Mouse (Mus musculus) stomach, embryonic 15.5 days (tissue): ENCODE measurements around the gene Bco2. TPM values are rescaled to one million over a fixed set of nuclear protein-coding genes. Genes with fewer than 3 reads are reported as not detected.
A peak's percentile ranks its signal among the peaks of the same experiment; 100 is the strongest.

ENCODE experiments used
- ATAC-seq: fragments of 200-750 bp; cut with Nextera tagmentation; 2 replicates; pipeline ENCODE4 v1.8.0; 2017; ENCODE audit warnings: low read depth, moderate number of reproducible peaks, moderate TSS enrichment; ENCODE audit not compliant: insufficient read depth, low FRiP score
- H3K27ac ChIP-seq: fragments of 300-500 bp; sonication (generic); 2 replicates; pipeline ENCODE4 v1.5.1; 2015; ENCODE audit warnings: mild to moderate bottlenecking, inconsistent platforms
- H3K27me3 ChIP-seq: fragments of 300-500 bp; sonication (generic); replicated peaks from 2 replicates; pipeline ENCODE4 v1.6.1; 2015; ENCODE audit warnings: inconsistent platforms
- H3K36me3 ChIP-seq: fragments of 300-500 bp; sonication (generic); 2 replicates; pipeline ENCODE4 v1.6.1; 2015; ENCODE audit warnings: inconsistent platforms
- H3K4me1 ChIP-seq: fragments of 300-500 bp; sonication (generic); 2 replicates; pipeline ENCODE4 v1.6.1; 2015; ENCODE audit warnings: inconsistent platforms
- H3K4me2 ChIP-seq: fragments of 300-500 bp; sonication (generic); 2 replicates; pipeline ENCODE4 v1.6.1; 2015; ENCODE audit warnings: mild to moderate bottlenecking, inconsistent platforms
- H3K4me3 ChIP-seq: fragments of 300-500 bp; sonication (generic); replicated peaks from 2 replicates; pipeline ENCODE4 v1.5.1; 2015; ENCODE audit warnings: inconsistent platforms
- H3K9ac ChIP-seq: fragments of 300-500 bp; sonication (generic); 2 replicates; pipeline ENCODE4 v1.6.1; 2015; ENCODE audit warnings: inconsistent platforms
- H3K9me3 ChIP-seq: fragments of 300-500 bp; sonication (generic); 2 replicates; pipeline ENCODE4 v1.6.1; 2016; ENCODE audit warnings: inconsistent platforms
- WGBS: fragments of 180-500 bp; shearing (Covaris S2); methylation state at CpG from one replicate; pipeline ENCODE4 v1.1.7; 2015; 5-methylcytosine and 5-hydroxymethylcytosine counted together
- polyA plus RNA-seq: library from polyadenylated mRNA; unstranded; fragments of >200 nt; fragmentation: Nextera tagmentation; extraction: Ambion mirVana; gene quantifications from 2 replicates; pipeline ENCODE4 v1.2.1, GENCODE M21; 2015

Gene Bco2
- polyA plus RNA-seq = 1.1 and 1.3 TPM in 2 replicates

GRCm38 (mm10) chr9:50555094-50555446 lies at the start of gene Bco2:
Gene Bco2, minus strand, starts transcription at chr9:50555181.
- Histone ChIP-seq H3K36me3 (no peaks in the 10 kb centered on the region), H3K4me1 (no peaks in the 10 kb centered on the region), H3K9ac (no peak within 1 kb of the TSS), H3K9me3 (no peaks in the 10 kb centered on the region), H3K4me3 (no peak within 1 kb of the TSS), H3K4me2 (peak within 1 kb of the TSS; percentile 6; the same call in 1 of the 2 replicates), H3K27me3 (no peaks in the 10 kb centered on the region), H3K27ac (peak within 1 kb of the TSS; percentile 35; the same call in 1 of the 2 replicates)
- no peak for ATAC-seq
- 39% methylated on average over 2 of the region's 2 CpGs for WGBS

- no peaks in the 10 kb centered on the region for H3K9me3 ChIP-seq
- H3K4me2 ChIP-seq = peak overlapping the region; percentile 79
- ATAC-seq = no peak
- peaks cover 13% of the 10 kb centered on the region; the same call in 1 of the 2 replicates for H3K36me3 ChIP-seq
- peak overlapping the region; percentile 85 for H3K27ac ChIP-seq
- peak overlapping the region; percentile 55 for H3K9ac ChIP-seq
- WGBS = 1% methylated on average over 6 of the region's 6 CpGs
- H3K27me3 ChIP-seq = no peaks in the 10 kb centered on the region
- H3K4me1 ChIP-seq = peaks cover 18% of the 10 kb centered on the region
- peak overlapping the region; percentile 92 for H3K4me3 ChIP-seq
These were observed 49.4 kb upstream of the Bco2 start for GRCm38 (mm10) chr9:50604338-50604737.

GRCm38 (mm10) chr9:50603998-50604324 lies 49.0 kb upstream of the Bco2 start:
- WGBS = under 1% methylated on average over 24 of the region's 24 CpGs
- H3K36me3 ChIP-seq = peaks cover 16% of the 10 kb centered on the region; the same call in 1 of the 2 replicates
- H3K9ac ChIP-seq = peak overlapping the region; percentile 55
- peaks cover 18% of the 10 kb centered on the region for H3K4me1 ChIP-seq
- H3K4me3 ChIP-seq = peak overlapping the region; percentile 92
- no peaks in the 10 kb centered on the region for H3K27me3 ChIP-seq
- H3K27ac ChIP-seq = peak overlapping the region; percentile 85
- H3K4me2 ChIP-seq = peak overlapping the region; percentile 79
- H3K9me3 ChIP-seq = no peaks in the 10 kb centered on the region
- ATAC-seq = peak; percentile 75

- H3K27ac ChIP-seq = peak within 1 kb of the TSS; percentile 85
- no peaks in the 10 kb centered on the region for H3K27me3 ChIP-seq
- peak within 1 kb of the TSS; percentile 92 for H3K4me3 ChIP-seq
- peak within 1 kb of the TSS; percentile 79 for H3K4me2 ChIP-seq
- WGBS = 1% methylated on average over 48 of the region's 48 CpGs
- peak within 1 kb of the TSS; percentile 60 for H3K9ac ChIP-seq
- ATAC-seq = peak; percentile 97
- H3K9me3 ChIP-seq = no peaks in the 10 kb centered on the region
- H3K36me3 ChIP-seq = peaks cover 20% of the 10 kb centered on the region
- H3K4me1 ChIP-seq = peaks cover 18% of the 10 kb centered on the region
These were observed 48.4 kb upstream of the Bco2 start, which contains the start of the genes Sdhd and Timm8b for GRCm38 (mm10) chr9:50603189-50603997. Gene Sdhd, minus strand, starts transcription at chr9:50603812. Gene Timm8b, plus strand, starts transcription at chr9:50603910.

- Histone ChIP-seq H3K9ac (peak overlapping the region; percentile 60; the same call in 1 of the 2 replicates), H3K36me3 (peaks cover 28% of the 10 kb centered on the region), H3K4me3 (peak overlapping the region; percentile 92), H3K4me1 (peaks cover 18% of the 10 kb centered on the region), H3K27ac (no peak overlapping the region), H3K4me2 (peak overlapping the region; percentile 79), H3K27me3 (no peaks in the 10 kb centered on the region), H3K9me3 (no peaks in the 10 kb centered on the region)
- WGBS = 80% methylated on average over 7 of the region's 7 CpGs
- no peak for ATAC-seq
These were observed 47.3 kb upstream of the Bco2 start for GRCm38 (mm10) chr9:50602055-50602845.

- no peak overlapping the region for H3K9ac ChIP-seq
- no peak overlapping the region for H3K4me3 ChIP-seq
- H3K27me3 ChIP-seq = no peaks in the 10 kb centered on the region
- peaks cover 34% of the 10 kb centered on the region for H3K36me3 ChIP-seq
- H3K9me3 ChIP-seq = no peaks in the 10 kb centered on the region
- peaks cover 18% of the 10 kb centered on the region for H3K4me1 ChIP-seq
- no peak for ATAC-seq
- peak overlapping the region; percentile 27 for H3K4me2 ChIP-seq
- H3K27ac ChIP-seq = no peak overlapping the region
- 80% methylated on average over 6 of the region's 6 CpGs for WGBS
These were observed 46.6 kb upstream of the Bco2 start for GRCm38 (mm10) chr9:50601536-50601935.

- no peak overlapping the region for H3K9ac ChIP-seq
- WGBS = 95% methylated on average over 8 of the region's 8 CpGs
- no peak for ATAC-seq
- H3K36me3 ChIP-seq = peaks cover 39% of the 10 kb centered on the region
- no peak overlapping the region for H3K27ac ChIP-seq
- no peaks in the 10 kb centered on the region for H3K9me3 ChIP-seq
- peaks cover 5% of the 10 kb centered on the region for H3K4me1 ChIP-seq
- H3K4me2 ChIP-seq = no peak overlapping the region
- no peak overlapping the region for H3K4me3 ChIP-seq
- no peaks in the 10 kb centered on the region for H3K27me3 ChIP-seq
These were observed 42.0 kb upstream of the Bco2 start for GRCm38 (mm10) chr9:50596973-50597372.

- Histone ChIP-seq H3K4me1 (no peaks in the 10 kb centered on the region), H3K27ac (peak overlapping the region; percentile 59), H3K9ac (no peak overlapping the region), H3K9me3 (no peaks in the 10 kb centered on the region), H3K27me3 (no peaks in the 10 kb centered on the region), H3K36me3 (peaks cover 39% of the 10 kb centered on the region), H3K4me2 (no peak overlapping the region), H3K4me3 (no peak overlapping the region)
- WGBS = 65% methylated on average over 12 of the region's 12 CpGs
- ATAC-seq = peak; percentile 71; the same call in 1 of the 2 replicates
These were observed 39.9 kb upstream of the Bco2 start for GRCm38 (mm10) chr9:50594794-50595417.

GRCm38 (mm10) chr9:50593544-50593943 lies 38.6 kb upstream of the Bco2 start:
- Histone ChIP-seq H3K4me2 (no peak overlapping the region), H3K9ac (no peak overlapping the region), H3K36me3 (peaks cover 30% of the 10 kb centered on the region), H3K27me3 (no peaks in the 10 kb centered on the region), H3K4me3 (no peak overlapping the region), H3K9me3 (no peaks in the 10 kb centered on the region), H3K4me1 (no peaks in the 10 kb centered on the region), H3K27ac (no peak overlapping the region)
- WGBS = 74% methylated on average over 3 of the region's 3 CpGs
- no peak for ATAC-seq

GRCm38 (mm10) chr9:50592955-50593354 lies 38.0 kb upstream of the Bco2 start:
- no peak overlapping the region for H3K4me3 ChIP-seq
- WGBS = 84% methylated on average over 9 of the region's 9 CpGs
- H3K9ac ChIP-seq = no peak overlapping the region
- no peak overlapping the region for H3K4me2 ChIP-seq
- no peaks in the 10 kb centered on the region for H3K27me3 ChIP-seq
- H3K27ac ChIP-seq = no peak overlapping the region
- ATAC-seq = no peak
- peaks cover 24% of the 10 kb centered on the region for H3K36me3 ChIP-seq
- H3K9me3 ChIP-seq = no peaks in the 10 kb centered on the region
- H3K4me1 ChIP-seq = no peaks in the 10 kb centered on the region

GRCm38 (mm10) chr9:50590856-50591518 lies 36.0 kb upstream of the Bco2 start:
- H3K4me3 ChIP-seq = no peak overlapping the region
- no peak overlapping the region for H3K9ac ChIP-seq
- no peaks in the 10 kb centered on the region for H3K27me3 ChIP-seq
- H3K4me2 ChIP-seq = no peak overlapping the region
- no peaks in the 10 kb centered on the region for H3K9me3 ChIP-seq
- H3K36me3 ChIP-seq = peaks cover 7% of the 10 kb centered on the region; the same call in 1 of the 2 replicates
- H3K27ac ChIP-seq = no peak overlapping the region
- H3K4me1 ChIP-seq = no peaks in the 10 kb centered on the region
- 68% methylated on average over 10 of the region's 10 CpGs for WGBS
- ATAC-seq = no peak
